Mouse (Mus musculus): Measurements from ENCODE around the gene Ankar.

Ankar gene

DNA sequence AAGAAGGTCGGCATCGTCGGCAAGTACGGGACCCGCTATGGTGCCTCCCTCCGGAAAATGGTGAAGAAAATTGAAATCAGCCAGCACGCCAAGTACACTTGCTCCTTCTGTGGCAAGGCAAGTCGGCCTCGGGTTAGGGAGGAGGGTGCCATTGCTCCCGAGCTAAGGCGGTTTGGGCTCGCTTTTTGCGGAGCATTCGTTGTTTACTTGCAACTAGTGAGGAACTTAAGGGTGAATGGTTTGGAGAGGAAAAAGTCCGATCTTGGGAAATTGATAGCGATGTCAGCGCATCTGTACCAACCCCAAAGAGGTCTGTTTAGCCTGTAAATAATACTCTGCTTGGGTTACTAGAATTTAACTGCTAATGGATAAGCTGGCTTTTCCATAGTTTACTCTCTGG, 11.3 kb upstream of the Ankar start:
- DNase-seq (ENCODE audit: low spot score in 2 of 2) = no peak

DNA sequence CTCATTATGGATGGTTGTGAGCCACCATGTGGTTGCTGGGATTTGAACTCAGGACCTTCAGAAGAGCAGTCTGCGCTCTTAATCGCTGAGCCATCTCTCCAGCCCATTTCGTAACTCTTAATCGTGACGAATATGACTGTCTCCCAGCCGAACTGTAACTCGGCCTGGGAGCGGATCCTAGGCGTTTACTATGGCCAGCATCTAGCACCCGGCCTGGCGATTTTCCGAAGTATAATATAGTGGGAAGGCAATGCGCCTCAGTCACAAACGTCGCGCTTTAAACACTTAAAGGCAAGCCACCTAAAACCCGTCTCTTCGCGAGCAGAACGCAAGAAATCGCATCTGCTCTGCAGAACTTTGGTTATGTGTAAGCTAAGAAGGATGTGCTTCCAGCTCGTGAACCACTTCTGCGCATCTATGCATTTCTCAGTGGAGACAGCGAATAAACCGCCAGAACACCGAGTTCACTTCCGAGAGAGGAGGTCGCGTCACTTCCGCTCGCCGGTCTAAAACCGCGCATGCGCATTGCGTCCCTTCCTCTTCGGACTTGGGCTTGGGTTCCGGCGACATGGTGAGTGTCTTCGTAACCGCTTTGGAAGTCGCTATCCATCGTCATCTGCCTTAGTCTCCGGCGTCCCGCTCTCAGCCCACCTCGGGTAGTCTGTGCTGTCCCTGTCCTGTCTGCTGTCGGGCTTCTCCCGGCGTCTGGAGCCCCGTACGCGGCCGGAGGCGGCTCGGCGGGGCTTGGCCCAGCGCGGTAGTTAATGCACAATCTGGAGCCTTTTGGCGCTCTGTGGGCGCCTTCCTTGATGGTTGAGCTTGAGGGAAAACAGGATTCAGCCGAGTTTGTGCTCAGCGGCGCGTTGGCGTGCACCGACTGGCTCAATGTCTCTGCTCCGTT, 10.6 kb upstream of the Ankar start, which contains the start of gene Rpl37a:
Rpl37a (plus strand) TSS at position 538 of the 901 bp plus-strand sequence.
- DNase-seq (ENCODE audit: low spot score in 2 of 2) = peak; percentile 91

DNA sequence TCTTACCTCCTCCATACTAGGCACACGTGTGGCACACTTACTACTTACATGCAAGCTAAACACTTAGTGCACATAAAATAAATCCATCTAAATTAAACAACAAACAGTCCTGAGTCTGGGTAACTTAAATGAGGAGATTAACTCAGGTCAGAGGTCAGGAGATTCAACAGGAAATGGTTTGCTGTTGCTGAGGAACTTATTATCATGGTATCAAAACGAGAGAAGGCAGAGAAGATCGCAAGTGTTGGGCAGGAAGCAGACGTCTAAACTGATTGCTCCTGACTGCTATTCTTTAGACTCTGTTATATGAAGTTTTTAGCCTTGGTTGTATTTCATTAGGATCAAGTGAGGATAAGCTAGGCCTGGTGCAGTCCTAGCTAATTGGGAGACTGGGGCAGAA, 7.1 kb upstream of the Ankar start:
- DNase-seq (ENCODE audit: low spot score in 2 of 2) = no peak

GRCm38 (mm10) chr1:72698651-72699050, 1.7 kb downstream of the Ankar start:
- DNase-seq (ENCODE audit: low spot score in 2 of 2) = no peak

- no peak for DNase-seq (ENCODE audit: low spot score in 2 of 2)
Measured at GRCm38 (mm10) chr1:72696256-72696655, 4.1 kb downstream of the Ankar start.

DNA sequence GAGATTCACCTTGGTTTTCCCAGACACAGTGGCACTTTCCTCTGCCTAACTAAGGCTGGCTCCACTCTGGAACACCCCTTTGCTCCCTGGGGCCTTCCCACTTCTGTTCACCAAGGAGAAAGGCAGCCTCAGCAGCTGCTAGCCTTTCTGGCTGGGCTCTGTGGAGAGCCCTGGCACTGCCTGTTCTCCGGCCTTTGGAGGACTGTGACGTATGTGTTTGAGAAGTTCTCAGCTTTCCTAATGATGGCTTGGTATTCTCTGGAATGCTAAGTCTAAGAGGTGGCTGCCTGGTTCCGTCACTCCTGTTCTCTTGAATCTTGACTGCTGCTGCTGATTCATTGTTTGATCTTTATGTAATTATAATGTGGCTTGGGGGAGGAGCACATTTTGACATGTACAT, 27.3 kb downstream of the Ankar start:
- DNase-seq (ENCODE audit: low spot score in 2 of 2) = no peak

- peak in 1 of 2 experiments; percentile 7 for DNase-seq (ENCODE audit: low spot score in 2 of 2)
Measured at GRCm38 (mm10) chr1:72640658-72641410, 59.5 kb downstream of the Ankar start.

- DNase-seq (ENCODE audit: low spot score in 2 of 2) = no peak
Measured at GRCm38 (mm10) chr1:72635221-72635620, 65.2 kb downstream of the Ankar start.

- no peak for DNase-seq (ENCODE audit: low spot score in 2 of 2)
Measured at GRCm38 (mm10) chr1:72612172-72612571, 88.2 kb downstream of the Ankar start.

DNA sequence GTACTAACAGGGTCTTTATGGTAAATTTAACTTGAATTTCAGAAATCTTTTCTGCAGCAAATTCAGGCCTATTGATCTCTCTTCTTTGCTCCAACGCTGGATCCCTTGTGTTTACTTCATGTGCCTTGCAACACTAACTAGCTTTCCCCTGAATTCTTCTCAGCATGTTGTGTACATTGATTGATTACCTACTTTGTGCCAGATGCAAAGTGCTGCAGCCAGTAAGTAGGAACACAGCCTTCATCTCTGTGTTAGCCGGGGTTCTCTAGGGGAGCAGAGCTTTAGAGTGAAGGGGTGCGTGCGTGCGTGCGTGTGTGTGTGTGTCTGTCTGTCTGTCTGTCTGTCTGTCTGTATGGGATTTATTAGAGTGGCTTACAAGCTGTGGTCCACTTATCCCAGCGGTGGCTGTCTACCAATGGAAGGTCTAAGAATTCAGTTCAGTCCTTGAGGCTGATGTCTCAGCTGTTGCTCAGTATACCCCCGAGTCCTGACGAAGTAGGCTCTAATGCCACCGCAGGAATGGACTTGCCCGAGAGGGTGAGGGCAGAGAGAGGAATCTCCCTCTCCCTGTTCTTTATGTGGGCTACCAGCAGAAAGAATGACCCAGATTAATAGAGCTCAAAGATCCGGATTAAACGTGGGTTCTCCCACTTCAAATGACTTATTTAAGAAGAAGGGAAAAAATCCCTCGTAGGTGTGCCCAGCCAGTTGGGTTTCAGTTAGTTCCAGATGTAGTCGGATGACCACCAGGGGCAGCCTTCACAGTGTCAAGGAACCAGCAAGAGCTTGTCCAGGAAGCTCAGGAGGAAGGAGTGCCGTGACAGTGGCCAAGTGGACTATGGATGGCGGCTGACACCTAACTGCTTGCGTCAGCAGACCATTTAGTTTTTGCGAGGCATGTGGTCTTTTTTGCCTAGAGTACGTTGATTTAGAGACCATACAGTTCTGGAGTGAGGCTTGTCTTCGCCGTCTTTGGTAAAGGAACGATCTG, 90.2 kb downstream of the Ankar start:
- DNase-seq (ENCODE audit: low spot score in 2 of 2) = no peak

- no peak for DNase-seq (ENCODE audit: low spot score in 2 of 2)
Measured at GRCm38 (mm10) chr1:72609129-72609528, 91.2 kb downstream of the Ankar start.

DNA sequence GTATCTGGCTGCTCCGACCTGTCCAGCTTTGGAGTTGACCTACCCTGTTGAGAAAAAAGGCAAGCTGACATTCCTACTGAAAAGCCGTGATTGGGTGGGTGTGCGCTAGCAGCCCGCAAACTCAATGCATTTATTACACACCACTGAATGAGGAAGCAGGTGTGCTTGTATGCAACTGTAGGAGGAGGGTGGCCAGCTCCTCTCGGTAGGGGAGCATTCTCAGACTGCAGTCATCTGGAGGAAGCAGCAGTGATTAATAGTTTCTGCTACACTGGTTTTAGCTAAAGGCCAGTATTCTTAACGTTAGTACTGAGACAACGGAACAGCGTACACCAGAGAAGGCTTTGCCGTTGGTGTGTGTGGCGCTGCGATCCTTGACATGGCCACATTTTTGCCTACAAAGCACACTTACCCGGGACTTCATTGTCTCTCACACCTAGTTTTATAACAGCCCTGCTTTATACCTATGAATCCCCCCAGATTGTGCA, 94.1 kb downstream of the Ankar start:
- no peak for DNase-seq (ENCODE audit: low spot score in 2 of 2)

DNA sequence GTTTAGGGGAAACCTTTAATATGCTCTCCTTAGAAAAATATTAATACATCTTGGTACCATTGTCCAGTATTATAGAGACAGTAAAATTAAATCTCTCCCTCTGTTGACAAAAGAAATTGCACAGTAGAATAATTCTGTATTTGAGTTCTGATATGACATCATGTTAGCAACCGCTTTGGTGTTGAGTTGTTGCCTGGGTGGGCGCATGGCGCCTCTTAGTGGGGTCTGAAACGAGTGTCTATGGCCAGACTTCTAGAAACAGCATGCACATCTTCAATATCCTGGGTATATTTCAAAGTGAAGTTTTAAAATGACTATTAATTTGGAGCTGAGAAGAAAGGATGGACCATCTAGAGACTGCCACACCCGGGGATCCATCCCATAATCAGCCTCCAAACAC, 97.6 kb downstream of the Ankar start:
- DNase-seq (ENCODE audit: low spot score in 2 of 2) = no peak

DNA sequence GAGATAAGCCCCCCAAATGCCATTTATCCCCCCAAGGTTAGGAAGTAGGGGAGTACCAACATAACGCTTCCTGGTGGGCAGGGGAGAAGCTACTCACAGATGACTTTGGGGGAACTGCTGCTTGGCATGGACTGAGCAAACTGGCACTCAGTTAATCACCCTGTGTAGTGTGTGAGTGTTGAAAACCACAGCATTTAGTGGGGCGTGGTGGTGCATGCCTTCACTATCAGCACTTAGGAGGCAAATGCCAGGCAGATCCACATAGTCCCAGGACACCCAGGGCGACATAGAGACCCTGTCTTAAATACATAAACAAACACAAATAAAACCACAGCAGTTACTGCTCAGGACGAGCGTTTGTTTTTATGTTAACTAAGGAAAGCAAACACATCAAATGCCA, 98.2 kb downstream of the Ankar start:
- DNase-seq (ENCODE audit: low spot score in 2 of 2) = no peak

DNA sequence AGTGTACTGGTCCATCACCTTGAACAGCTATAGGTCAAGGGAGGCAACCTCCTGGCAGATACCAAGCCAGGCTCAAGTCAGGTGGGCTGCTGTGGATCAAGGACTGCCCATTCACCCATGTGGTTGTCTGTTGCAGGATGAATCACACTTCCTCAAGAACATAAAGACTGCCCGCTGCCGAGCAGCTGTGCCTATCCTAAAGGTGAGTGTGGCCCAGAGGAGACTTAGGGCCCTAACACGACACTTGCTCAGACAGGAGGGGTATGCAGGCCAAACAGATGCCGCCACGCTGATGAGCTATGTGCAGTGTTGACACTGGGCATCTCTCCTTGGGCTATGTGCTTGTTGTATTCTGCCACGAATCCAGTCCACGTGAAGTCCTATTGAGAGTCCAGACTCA, 99.1 kb downstream of the Ankar start:
- no peak for DNase-seq (ENCODE audit: low spot score in 2 of 2)

DNA sequence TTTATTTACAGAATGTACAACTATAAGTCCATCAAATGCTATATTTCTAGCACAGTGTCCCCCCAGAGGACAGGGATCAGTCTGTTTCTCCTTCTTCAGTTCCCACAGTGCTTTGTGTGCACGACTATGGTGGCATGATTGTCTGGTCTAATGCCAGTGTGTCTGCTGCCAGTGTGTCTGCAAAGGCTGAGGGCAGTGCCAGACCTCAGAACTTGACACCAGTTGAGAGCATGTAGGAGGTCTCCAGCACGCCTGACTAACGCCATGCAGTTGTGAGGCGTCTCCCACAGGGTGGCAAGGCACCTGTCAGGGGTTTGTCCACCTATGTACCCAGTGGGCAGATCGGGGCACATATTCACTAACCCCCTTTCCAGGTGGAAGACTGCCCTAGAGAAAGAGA, 99.6 kb downstream of the Ankar start:
- no peak for DNase-seq (ENCODE audit: low spot score in 2 of 2)

- no peak for DNase-seq (ENCODE audit: low spot score in 2 of 2)
Measured at GRCm38 (mm10) chr1:72599146-72600101, 101.0 kb downstream of the Ankar start.

DNA sequence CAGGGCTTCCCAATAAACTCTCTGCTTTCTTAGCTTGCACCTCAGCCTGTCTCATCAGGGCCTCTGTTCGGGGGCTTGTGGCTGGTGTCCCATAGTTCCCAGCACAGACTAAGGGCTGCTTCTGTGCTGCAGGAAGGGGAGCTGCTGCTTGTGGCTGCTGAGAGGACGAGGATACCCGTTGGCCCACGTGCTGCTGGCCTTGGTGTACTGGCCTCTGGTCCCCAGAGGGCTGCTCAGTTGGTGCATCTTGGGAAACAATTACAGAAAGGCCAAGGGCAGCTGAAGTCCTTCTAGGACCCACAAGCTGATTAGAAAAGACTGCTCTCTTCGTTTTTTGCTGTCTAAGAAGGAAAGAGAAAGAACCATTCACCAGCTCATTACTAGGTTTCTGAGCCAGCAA, 104.1 kb downstream of the Ankar start:
- DNase-seq (ENCODE audit: low spot score in 2 of 2) = no peak

DNA sequence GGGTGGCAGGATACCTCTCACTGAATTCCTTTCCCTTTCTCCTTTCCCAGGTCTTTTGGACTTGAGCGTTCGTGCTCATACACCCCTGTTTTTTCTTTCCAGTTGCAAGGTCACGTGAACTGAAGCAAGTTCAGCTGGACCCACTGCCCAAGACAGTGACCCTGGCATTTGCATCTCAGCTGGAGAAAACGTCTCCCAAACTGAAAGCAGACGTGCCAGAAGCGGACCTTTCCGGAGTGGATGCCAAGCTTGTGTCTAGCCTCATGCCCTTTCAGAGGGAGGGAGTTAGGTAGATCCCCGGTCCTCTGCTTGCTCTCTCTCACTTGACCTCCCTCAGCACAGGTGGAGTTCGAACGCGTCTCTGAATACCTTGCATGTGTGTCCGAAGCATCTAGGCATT, 104.7 kb downstream of the Ankar start:
- no peak for DNase-seq (ENCODE audit: low spot score in 2 of 2)

GRCm38 (mm10) chr1:72593340-72593951, 106.9 kb downstream of the Ankar start:
- peak in 1 of 2 experiments; percentile 47 for DNase-seq (ENCODE audit: low spot score in 2 of 2)
